Mouse (Mus musculus): ENCODE results near the gene Ndufs6. TPM values are rescaled to one million over a fixed set of nuclear protein-coding genes. Genes with fewer than 3 reads are reported as not detected.

The Ndufs6 gene
- polyA plus RNA-seq, 1 experiment from 2014 or later: 333 TPM

DNA sequence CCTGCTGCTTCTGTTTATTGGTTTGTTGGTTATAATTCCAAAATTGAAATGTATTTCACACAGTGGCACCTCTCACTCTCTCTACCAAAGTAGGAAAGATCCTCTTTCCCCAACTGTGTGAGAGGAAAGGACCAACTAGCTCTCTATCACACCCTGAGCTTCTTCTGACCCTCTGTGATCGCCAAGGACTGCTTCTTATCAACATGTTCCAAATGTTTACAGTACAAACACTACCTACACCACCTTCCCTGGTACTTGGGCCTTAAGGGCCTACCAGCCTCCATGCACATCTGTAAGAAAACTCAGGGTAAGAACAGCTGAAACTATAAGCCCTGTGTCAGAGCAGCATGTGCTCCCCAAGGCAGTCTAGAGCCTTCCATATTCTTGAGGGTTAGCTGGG lies 50.5 kb downstream of the Ndufs6 start:
- no peak overlapping the region for H3K27ac ChIP-seq (ENCODE audit: low read length)
- no peak for TF ChIP-seq EP300 (IDR thresholded peaks at IDR 0.05)
- TF ChIP-seq CTCF (IDR thresholded peaks at IDR 0.05): no peak
- no peak overlapping the region for H3K9ac ChIP-seq (replicated peaks; ENCODE audit: low read depth)
- H3K4me1 ChIP-seq (ENCODE audit: insufficient read depth, low read depth, low read length): no peaks in the 10 kb centered on the region
- H3K27me3 ChIP-seq (replicated peaks; ENCODE audit: insufficient read depth, low read length): peaks cover 12% of the 10 kb centered on the region; the same call in 1 of the 2 replicates
- no peaks in the 10 kb centered on the region for H3K9me3 ChIP-seq (ENCODE audit: low read length)
- H3K4me2 ChIP-seq (replicated peaks; ENCODE audit: low read depth, low read length): no peak overlapping the region
- H3K36me3 ChIP-seq (ENCODE audit: insufficient read depth, low read length): no peaks in the 10 kb centered on the region
- WGBS: 21% methylated on average over 1 of the region's 1 CpGs
- H3K4me3 ChIP-seq (ENCODE audit: low read depth, low read length): no peak overlapping the region
- DNase-seq (ENCODE audit: low spot score): no peak
- no peak for ATAC-seq

DNA sequence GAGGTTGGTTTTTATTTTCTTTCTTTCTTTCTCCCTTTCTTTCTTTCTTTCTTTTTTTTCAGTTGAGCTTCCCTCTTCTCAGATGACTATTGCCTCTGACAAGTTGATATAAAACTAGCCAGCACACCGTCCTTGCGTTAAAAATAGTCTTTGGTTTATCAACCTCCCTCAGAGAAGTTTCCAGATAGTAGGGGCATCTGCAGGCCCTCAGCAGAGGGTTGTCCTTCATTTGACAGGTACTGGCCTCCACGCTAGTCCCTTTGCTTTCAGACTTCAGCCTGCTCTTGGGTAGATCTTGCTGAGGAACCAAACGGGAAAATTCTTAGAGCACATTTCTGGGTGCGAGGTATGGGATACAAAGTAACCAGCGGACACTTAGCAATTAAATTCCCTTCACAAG lies 51.0 kb downstream of the Ndufs6 start:
- DNase-seq (ENCODE audit: low spot score) (no peak), ATAC-seq (no peak)
- 76% methylated on average over 6 of the region's 6 CpGs for WGBS

DNA sequence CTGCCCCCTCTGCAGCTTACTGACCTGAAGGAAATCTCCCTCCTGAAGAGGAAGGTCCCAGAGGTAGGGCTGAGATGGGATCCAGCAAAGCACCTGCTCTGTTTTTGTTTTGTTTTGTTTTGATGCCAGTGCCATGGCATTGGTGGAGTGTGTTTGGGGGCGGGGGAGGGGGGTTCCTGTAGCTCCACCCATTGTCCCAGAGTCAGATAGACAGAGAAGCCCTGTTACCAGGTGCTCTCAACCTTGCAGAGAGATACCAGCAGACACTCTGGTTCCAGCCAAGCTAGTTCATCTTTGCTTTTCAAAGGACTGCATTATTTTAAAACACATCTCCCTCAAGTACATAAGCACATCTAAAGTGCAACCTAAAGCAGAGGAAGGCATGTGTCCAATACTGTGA lies 54.8 kb downstream of the Ndufs6 start:
- H3K36me3 ChIP-seq (ENCODE audit: insufficient read depth, low read length): no peaks in the 10 kb centered on the region
- H3K27me3 ChIP-seq (replicated peaks; ENCODE audit: insufficient read depth, low read length): peaks cover 38% of the 10 kb centered on the region
- no peak overlapping the region for H3K27ac ChIP-seq (ENCODE audit: low read length)
- ATAC-seq (no peak), DNase-seq (ENCODE audit: low spot score) (no peak)
- TF ChIP-seq CTCF (IDR thresholded peaks at IDR 0.05) (no peak), EP300 (IDR thresholded peaks at IDR 0.05) (no peak)
- no peak overlapping the region for H3K9ac ChIP-seq (replicated peaks; ENCODE audit: low read depth)
- no peaks in the 10 kb centered on the region for H3K9me3 ChIP-seq (ENCODE audit: low read length)
- H3K4me1 ChIP-seq (ENCODE audit: insufficient read depth, low read depth, low read length): no peaks in the 10 kb centered on the region
- 0% methylated on average over 1 of the region's 1 CpGs for WGBS
- H3K4me2 ChIP-seq (replicated peaks; ENCODE audit: low read depth, low read length): no peak overlapping the region
- H3K4me3 ChIP-seq (ENCODE audit: low read depth, low read length): no peak overlapping the region

More for the DNA sequence above, 51.0 kb downstream of the Ndufs6 start:
- no peaks in the 10 kb centered on the region for H3K36me3 ChIP-seq (ENCODE audit: insufficient read depth, low read length)
- TF ChIP-seq EP300 (IDR thresholded peaks at IDR 0.05): no peak
- no peak for TF ChIP-seq CTCF (IDR thresholded peaks at IDR 0.05)
- H3K27ac ChIP-seq (ENCODE audit: low read length): no peak overlapping the region
- no peaks in the 10 kb centered on the region for H3K4me1 ChIP-seq (ENCODE audit: insufficient read depth, low read depth, low read length)
- no peak overlapping the region for H3K9ac ChIP-seq (replicated peaks; ENCODE audit: low read depth)
- no peak overlapping the region for H3K4me2 ChIP-seq (replicated peaks; ENCODE audit: low read depth, low read length)
- H3K4me3 ChIP-seq (ENCODE audit: low read depth, low read length): no peak overlapping the region
- H3K9me3 ChIP-seq (ENCODE audit: low read length): no peaks in the 10 kb centered on the region
- H3K27me3 ChIP-seq (replicated peaks; ENCODE audit: insufficient read depth, low read length): peaks cover 13% of the 10 kb centered on the region; the same call in 1 of the 2 replicates

DNA sequence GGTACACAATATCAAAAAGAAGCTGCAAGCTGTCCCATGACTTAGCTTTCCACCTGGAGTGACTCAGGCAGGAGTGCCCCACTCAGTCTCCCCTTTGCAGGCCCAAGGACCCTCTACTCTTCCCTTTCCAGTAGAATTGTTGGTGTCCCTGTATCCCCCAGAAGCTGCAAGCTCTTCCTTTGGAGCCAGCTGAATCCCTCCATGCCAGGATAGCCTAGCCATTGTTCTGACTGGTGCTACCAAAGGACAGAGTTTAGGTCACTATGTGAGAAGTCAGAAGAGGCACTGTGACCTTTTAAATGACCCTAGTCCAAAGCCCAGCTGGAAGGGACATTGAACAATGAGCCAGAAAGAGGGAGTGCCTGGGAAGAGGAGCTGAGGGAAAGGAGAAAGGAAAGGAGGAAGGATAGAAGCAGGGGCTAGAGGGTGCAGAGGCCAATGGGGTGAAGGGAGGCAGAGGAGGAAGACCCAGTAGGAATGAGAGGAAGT lies 55.5 kb downstream of the Ndufs6 start:
- no peak overlapping the region for H3K9ac ChIP-seq (replicated peaks; ENCODE audit: low read depth)
- H3K27ac ChIP-seq (ENCODE audit: low read length): no peak overlapping the region
- H3K36me3 ChIP-seq (ENCODE audit: insufficient read depth, low read length): no peaks in the 10 kb centered on the region
- DNase-seq (ENCODE audit: low spot score) (no peak), ATAC-seq (no peak)
- no peak overlapping the region for H3K4me3 ChIP-seq (ENCODE audit: low read depth, low read length)
- H3K4me1 ChIP-seq (ENCODE audit: insufficient read depth, low read depth, low read length): no peaks in the 10 kb centered on the region
- peaks cover 45% of the 10 kb centered on the region for H3K27me3 ChIP-seq (replicated peaks; ENCODE audit: insufficient read depth, low read length)
- no peak overlapping the region for H3K4me2 ChIP-seq (replicated peaks; ENCODE audit: low read depth, low read length)
- H3K9me3 ChIP-seq (ENCODE audit: low read length): no peaks in the 10 kb centered on the region
- no peak for TF ChIP-seq CTCF (IDR thresholded peaks at IDR 0.05)
- TF ChIP-seq EP300 (IDR thresholded peaks at IDR 0.05): no peak

DNA sequence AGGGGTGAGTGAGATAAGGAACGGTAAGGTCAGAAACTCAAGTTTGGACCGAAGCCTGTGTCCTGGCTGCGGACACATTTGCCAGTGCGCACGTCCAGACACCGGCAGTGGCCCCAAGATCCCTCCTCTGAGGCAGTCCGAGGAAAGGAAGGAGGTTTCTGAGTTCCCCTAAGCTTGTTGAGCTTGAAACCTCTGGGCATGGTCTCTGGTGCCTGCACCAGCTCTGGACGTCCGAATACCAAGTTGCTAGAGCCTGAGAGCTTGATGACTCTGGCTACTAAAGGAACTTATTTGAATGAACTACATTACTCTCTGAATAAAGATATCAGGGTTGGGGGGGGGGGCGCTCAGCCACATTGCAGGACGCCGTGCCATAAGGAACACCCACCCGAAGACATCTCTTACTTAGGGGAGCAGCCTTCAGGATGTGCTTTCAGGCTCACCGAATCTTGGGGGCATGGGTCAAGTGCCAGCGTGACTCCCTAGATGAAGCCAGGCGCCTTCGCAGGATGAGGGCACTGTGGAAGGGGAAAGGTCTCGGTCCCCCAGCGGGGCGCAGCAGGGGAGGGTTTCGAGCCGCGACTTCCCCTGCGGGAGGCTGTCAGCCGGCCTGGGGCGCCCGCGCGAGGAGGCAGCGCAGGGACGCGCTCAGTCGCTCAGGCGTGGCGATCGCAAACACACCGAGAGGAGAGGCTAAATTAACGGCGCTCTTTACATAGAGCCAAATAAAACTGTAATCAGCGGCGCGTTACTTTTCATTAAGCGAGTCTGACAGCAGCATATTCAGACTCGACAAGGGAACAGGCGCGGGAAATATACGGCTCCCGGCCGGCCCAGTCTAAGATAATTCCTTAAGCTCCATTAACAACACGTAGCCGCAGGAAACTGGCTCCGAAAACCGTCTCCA lies 56.8 kb downstream of the Ndufs6 start:
- ATAC-seq (no peak), DNase-seq (ENCODE audit: low spot score) (no peak)
- Histone ChIP-seq H3K9ac (replicated peaks; ENCODE audit: low read depth) (no peak overlapping the region), H3K4me1 (ENCODE audit: insufficient read depth, low read depth, low read length) (no peaks in the 10 kb centered on the region), H3K27ac (ENCODE audit: low read length) (no peak overlapping the region), H3K4me3 (ENCODE audit: low read depth, low read length) (no peak overlapping the region), H3K36me3 (ENCODE audit: insufficient read depth, low read length) (no peaks in the 10 kb centered on the region), H3K4me2 (replicated peaks; ENCODE audit: low read depth, low read length) (peak overlapping the region; percentile 20; the same call in 1 of the 2 replicates), H3K27me3 (replicated peaks; ENCODE audit: insufficient read depth, low read length) (peaks cover 57% of the 10 kb centered on the region), H3K9me3 (ENCODE audit: low read length) (no peaks in the 10 kb centered on the region)
- TF ChIP-seq EP300 (IDR thresholded peaks at IDR 0.05): no peak
- TF ChIP-seq CTCF (IDR thresholded peaks at IDR 0.05): no peak
- 1% methylated on average over 53 of the region's 53 CpGs for WGBS

DNA sequence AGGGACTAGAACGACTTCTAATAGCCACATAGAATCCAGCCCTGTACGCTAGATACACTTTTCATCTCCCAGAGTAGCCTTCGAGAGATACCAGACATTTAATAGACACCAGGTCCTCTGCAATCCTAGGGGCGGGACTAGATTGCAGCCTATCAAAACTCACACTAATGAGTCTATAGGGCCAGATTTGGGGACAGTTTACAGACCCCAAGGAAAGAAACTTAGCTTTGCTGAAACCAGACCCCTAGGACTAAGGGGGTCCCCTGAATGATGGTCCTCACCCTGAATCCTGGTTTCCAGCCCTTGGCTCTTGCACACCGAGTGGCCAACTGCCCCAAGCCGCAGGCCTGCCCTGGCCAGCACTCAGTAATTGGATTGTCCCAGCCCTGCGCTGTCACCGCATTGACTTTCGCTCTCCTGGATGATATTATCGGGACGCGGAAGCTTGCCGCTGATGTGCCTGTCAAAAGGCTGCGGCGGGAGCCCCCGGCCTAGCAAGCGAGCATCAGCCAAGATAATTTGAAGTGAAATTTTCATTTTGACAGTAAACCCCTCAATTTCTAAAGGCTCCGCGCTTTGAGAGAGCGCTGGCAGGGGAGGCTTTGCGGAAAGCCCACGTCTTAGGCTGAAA lies 57.8 kb downstream of the Ndufs6 start:
- 0 out of 2 replicates have a peak overlapping the region, but pooled peaks have one; percentile 1 for H3K4me3 ChIP-seq (ENCODE audit: low read depth, low read length)
- TF ChIP-seq EP300 (IDR thresholded peaks at IDR 0.05) (no peak), CTCF (IDR thresholded peaks at IDR 0.05) (no peak)

More for the DNA sequence above, 57.8 kb downstream of the Ndufs6 start:
- 7% methylated on average over 22 of the region's 22 CpGs for WGBS
- H3K4me2 ChIP-seq (replicated peaks; ENCODE audit: low read depth, low read length): peak overlapping the region; percentile 20; the same call in 1 of the 2 replicates
- no peaks in the 10 kb centered on the region for H3K9me3 ChIP-seq (ENCODE audit: low read length)
- peaks cover 65% of the 10 kb centered on the region for H3K27me3 ChIP-seq (replicated peaks; ENCODE audit: insufficient read depth, low read length)
- ATAC-seq (no peak), DNase-seq (ENCODE audit: low spot score) (no peak)
- H3K27ac ChIP-seq (ENCODE audit: low read length): no peak overlapping the region
- no peaks in the 10 kb centered on the region for H3K36me3 ChIP-seq (ENCODE audit: insufficient read depth, low read length)
- no peaks in the 10 kb centered on the region for H3K4me1 ChIP-seq (ENCODE audit: insufficient read depth, low read depth, low read length)
- H3K9ac ChIP-seq (replicated peaks; ENCODE audit: low read depth): no peak overlapping the region
